Mouse (Mus musculus) kidney, embryonic 16.5 days (tissue): ENCODE results near the gene Mettl15. TPM values are rescaled to one million over a fixed set of nuclear protein-coding genes. Genes with fewer than 3 reads are reported as not detected.

Experiments
- ATAC-seq: fragments of 200-750 bp; cut with Nextera tagmentation; 2 replicates; pipeline ENCODE4 v1.8.0; 2017; ENCODE audit warnings: moderate TSS enrichment; ENCODE audit not compliant: low FRiP score, low TSS enrichment
- H3K27ac ChIP-seq: fragments of 300-500 bp; sonication (generic); 2 replicates; pipeline ENCODE4 v1.5.1; 2014; ENCODE audit warnings: low read length
- H3K27me3 ChIP-seq: fragments of 300-500 bp; sonication (generic); 2 replicates; pipeline ENCODE4 v1.6.1; 2014; ENCODE audit warnings: low read length, control low read depth, mixed read lengths; ENCODE audit not compliant: insufficient read depth
- H3K36me3 ChIP-seq: fragments of 300-500 bp; sonication (generic); 2 replicates; pipeline ENCODE4 v1.6.1; 2014; ENCODE audit warnings: low read length, control low read depth, mixed read lengths; ENCODE audit not compliant: insufficient read depth
- H3K4me1 ChIP-seq: fragments of 300-500 bp; sonication (generic); 2 replicates; pipeline ENCODE4 v1.6.1; 2014; ENCODE audit warnings: low read length, control low read depth, mixed read lengths; ENCODE audit not compliant: insufficient read depth
- H3K4me2 ChIP-seq: fragments of 300-500 bp; sonication (generic); replicated peaks from 2 replicates; pipeline ENCODE4 v1.6.1; 2014; ENCODE audit warnings: low read depth, low read length
- H3K4me3 ChIP-seq: fragments of 300-500 bp; sonication (generic); 2 replicates; pipeline ENCODE4 v1.5.1; 2014; ENCODE audit warnings: mild to moderate bottlenecking, low read length
- H3K9ac ChIP-seq: fragments of 300-500 bp; sonication (generic); replicated peaks from 2 replicates; pipeline ENCODE4 v1.6.1; 2014; ENCODE audit warnings: low read length
- H3K9me3 ChIP-seq: fragments of 300-500 bp; sonication (generic); 2 replicates; pipeline ENCODE4 v1.6.1; 2016; ENCODE audit warnings: low read length, control low read depth
- WGBS: fragments of 180-500 bp; shearing (Covaris S2); extraction: QIAGEN DNeasy Blood & Tissue Kit; methylation state at CpG from one replicate; pipeline ENCODE4 v1.1.7; 2014; 5-methylcytosine and 5-hydroxymethylcytosine counted together
- polyA plus RNA-seq: library from polyadenylated mRNA; unstranded; fragments of >200 nt; fragmentation: Nextera tagmentation; extraction: Ambion mirVana; gene quantifications from 2 replicates; pipeline ENCODE4 v1.2.1, GENCODE M21; 2015

The Mettl15 gene
- 12.2 and 13.2 TPM in 2 replicates for polyA plus RNA-seq

DNA sequence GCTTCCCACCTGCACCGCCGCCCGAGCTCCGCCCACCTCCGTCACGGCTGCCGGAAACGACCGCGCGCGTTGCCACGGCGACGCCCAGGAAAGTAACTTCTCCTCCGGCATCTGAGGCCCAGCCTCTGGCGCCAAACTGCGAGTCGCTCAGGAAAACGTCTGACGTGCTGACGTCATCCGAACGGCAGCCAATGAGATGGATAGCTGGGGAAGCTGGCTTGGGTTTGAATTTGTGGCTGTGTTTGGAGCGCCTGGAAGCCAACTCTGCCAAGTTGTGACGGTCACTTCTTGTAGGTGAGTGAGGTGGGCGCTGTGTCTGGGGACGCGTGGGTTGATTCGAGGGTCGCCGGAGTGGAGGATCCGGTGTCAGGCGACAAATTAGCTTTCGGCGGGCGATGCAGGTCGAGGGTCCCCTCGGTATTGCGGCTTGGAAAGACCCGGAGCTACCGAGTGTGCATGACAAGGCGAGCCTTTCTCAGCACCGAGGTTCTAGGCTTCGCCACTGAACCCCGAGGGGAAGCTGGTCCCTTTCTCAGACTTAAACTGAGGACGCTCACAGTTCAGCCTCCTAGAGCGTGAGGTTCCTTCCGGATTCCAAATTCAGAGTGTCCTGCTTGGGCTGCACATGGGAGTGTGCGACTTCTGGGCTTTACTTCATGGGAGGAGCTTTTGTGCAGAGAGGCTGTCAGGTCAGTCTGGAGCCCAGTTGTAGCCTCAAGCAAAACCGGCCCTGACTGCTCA is at the start of gene Mettl15, which contains the start of gene Kif18a:
Gene Mettl15 (minus strand): TSS at position 149 of the 741 bp plus-strand sequence.
Gene Kif18a (plus strand): TSS at position 139 of the 741 bp plus-strand sequence.
- Histone ChIP-seq H3K4me1 (peaks cover 9% of the 10 kb centered on the region), H3K4me3 (peak within 1 kb of the TSS; percentile 86), H3K27ac (peak within 1 kb of the TSS; percentile 87), H3K36me3 (no peaks in the 10 kb centered on the region), H3K4me2 (peak within 1 kb of the TSS; percentile 75), H3K27me3 (no peaks in the 10 kb centered on the region), H3K9me3 (no peaks in the 10 kb centered on the region), H3K9ac (peak within 1 kb of the TSS; percentile 79)
- peak; percentile 98 for ATAC-seq
- under 1% methylated on average over 51 of the region's 51 CpGs for WGBS

DNA sequence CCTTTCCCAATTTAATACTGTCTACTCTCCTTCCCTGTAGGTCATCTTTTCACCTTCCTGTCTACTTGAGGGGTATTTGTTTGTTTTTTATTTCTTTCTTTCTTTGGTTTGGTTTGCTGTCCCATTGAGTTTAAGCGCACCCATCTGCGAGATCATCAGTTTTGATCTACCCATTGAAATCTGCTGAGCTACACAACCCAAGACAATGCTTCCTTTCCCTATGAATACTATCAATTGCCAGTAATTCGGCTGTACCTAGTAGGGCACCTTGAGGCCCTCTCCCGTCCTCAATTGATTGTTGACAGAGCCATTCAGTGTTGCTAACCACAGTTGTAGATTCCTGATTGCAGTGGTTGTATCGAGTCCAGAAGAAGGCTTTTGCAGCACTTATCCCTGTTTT is 30.8 kb upstream of the Mettl15 start:
- Histone ChIP-seq H3K9ac (no peak overlapping the region), H3K27me3 (no peaks in the 10 kb centered on the region), H3K27ac (no peak overlapping the region), H3K4me2 (no peak overlapping the region), H3K36me3 (peaks cover 21% of the 10 kb centered on the region), H3K4me3 (no peak overlapping the region), H3K4me1 (no peaks in the 10 kb centered on the region), H3K9me3 (no peaks in the 10 kb centered on the region)
- no peak for ATAC-seq
- 95% methylated on average over 5 of the region's 5 CpGs for WGBS

- peaks cover 15% of the 10 kb centered on the region; the same call in 1 of the 2 replicates for H3K36me3 ChIP-seq
- H3K27me3 ChIP-seq: no peaks in the 10 kb centered on the region
- no peaks in the 10 kb centered on the region for H3K9me3 ChIP-seq
- no peak overlapping the region for H3K4me3 ChIP-seq
- H3K4me1 ChIP-seq: no peaks in the 10 kb centered on the region
- no peak overlapping the region for H3K27ac ChIP-seq
- no peak overlapping the region for H3K4me2 ChIP-seq
- no peak overlapping the region for H3K9ac ChIP-seq
- no peak for ATAC-seq
These were observed 23.1 kb upstream of the Mettl15 start for GRCm38 (mm10) chr2:109303638-109304037.

DNA sequence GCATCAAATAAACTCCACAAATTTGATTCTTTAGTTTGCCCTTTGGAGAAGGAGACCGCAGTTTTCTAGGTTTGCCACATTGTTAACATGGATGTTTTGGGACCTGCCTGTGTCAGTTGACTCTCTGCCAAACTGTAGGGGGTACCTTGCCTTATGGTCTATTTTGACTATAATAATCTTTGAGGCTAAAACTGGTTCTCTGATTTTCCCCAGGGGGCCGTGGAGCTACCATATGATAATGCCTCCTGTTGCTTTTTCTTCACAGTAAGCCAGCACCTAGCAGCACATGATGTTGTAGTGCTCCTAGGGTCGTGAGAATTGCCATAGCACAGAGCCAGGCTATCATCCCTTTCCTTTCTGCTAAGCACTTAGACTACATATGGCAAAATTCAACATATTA is 21.7 kb upstream of the Mettl15 start:
- Histone ChIP-seq H3K4me2 (no peak overlapping the region), H3K9me3 (no peaks in the 10 kb centered on the region), H3K9ac (no peak overlapping the region), H3K27ac (no peak overlapping the region), H3K36me3 (peaks cover 15% of the 10 kb centered on the region; the same call in 1 of the 2 replicates), H3K27me3 (no peaks in the 10 kb centered on the region), H3K4me3 (no peak overlapping the region), H3K4me1 (no peaks in the 10 kb centered on the region)
- no peak for ATAC-seq
- 86% methylated on average over 3 of the region's 3 CpGs for WGBS

- Histone ChIP-seq H3K4me2 (no peak overlapping the region), H3K27ac (no peak overlapping the region), H3K9me3 (no peaks in the 10 kb centered on the region), H3K9ac (no peak overlapping the region), H3K4me3 (no peak overlapping the region), H3K27me3 (no peaks in the 10 kb centered on the region), H3K36me3 (peaks cover 14% of the 10 kb centered on the region; the same call in 1 of the 2 replicates), H3K4me1 (no peaks in the 10 kb centered on the region)
- no peak for ATAC-seq
- WGBS: 100% methylated on average over 1 of the region's 1 CpGs
These were observed 17.6 kb upstream of the Mettl15 start for GRCm38 (mm10) chr2:109298160-109298559.

DNA sequence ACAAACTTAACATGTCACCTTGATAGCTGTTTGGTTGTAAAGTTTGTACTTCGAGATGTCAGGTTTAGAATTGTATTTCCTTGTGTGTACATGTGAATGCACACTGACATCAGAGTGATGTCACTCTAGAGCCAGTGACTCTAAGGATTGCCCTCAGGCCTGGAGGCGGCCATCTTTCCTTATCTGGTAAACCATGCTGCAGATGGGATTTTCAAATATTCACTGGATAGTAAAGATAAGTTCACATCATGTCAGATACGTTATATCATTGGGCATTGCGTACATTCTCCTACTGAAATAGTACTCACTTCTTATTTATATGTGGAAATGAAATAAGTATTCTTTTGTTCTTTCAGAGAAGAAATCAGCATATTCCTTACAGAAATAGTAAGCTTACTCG is 15.7 kb upstream of the Mettl15 start:
- no peak overlapping the region for H3K4me2 ChIP-seq
- H3K4me1 ChIP-seq: no peaks in the 10 kb centered on the region
- H3K36me3 ChIP-seq: peaks cover 19% of the 10 kb centered on the region
- no peak overlapping the region for H3K27ac ChIP-seq
- no peaks in the 10 kb centered on the region for H3K27me3 ChIP-seq
- H3K4me3 ChIP-seq: no peak overlapping the region
- no peak overlapping the region for H3K9ac ChIP-seq
- no peak for ATAC-seq
- WGBS: 86% methylated on average over 5 of the region's 5 CpGs
- no peaks in the 10 kb centered on the region for H3K9me3 ChIP-seq

GRCm38 (mm10) chr2:109289327-109289726 is 8.8 kb upstream of the Mettl15 start:
- peaks cover 27% of the 10 kb centered on the region for H3K36me3 ChIP-seq
- no peak overlapping the region for H3K4me3 ChIP-seq
- no peaks in the 10 kb centered on the region for H3K27me3 ChIP-seq
- no peaks in the 10 kb centered on the region for H3K4me1 ChIP-seq
- H3K4me2 ChIP-seq: no peak overlapping the region
- H3K9ac ChIP-seq: no peak overlapping the region
- H3K27ac ChIP-seq: no peak overlapping the region
- H3K9me3 ChIP-seq: no peaks in the 10 kb centered on the region
- WGBS: 97% methylated on average over 6 of the region's 6 CpGs
- ATAC-seq: no peak

DNA sequence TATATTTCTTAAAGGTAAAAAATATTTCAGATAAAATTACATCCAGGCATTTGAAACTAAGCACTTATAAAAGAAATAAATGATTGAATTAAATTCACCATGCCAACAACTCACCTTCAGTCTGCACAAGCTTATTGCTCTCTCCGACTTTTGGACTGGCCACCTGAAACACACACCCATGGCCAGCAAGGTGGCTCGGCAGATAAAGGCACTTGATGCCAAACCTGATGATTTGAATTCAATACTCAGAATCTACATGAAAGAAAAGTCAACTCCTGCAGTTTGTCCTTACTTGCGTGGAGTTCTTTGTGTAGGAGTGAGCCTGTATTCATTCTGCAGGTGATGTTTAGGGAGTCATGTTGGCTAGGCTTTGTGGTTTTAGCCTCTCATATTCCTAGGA is 3.6 kb upstream of the Mettl15 start:
- Histone ChIP-seq H3K9me3 (no peaks in the 10 kb centered on the region), H3K4me1 (peaks cover 7% of the 10 kb centered on the region), H3K4me2 (no peak overlapping the region), H3K4me3 (no peak overlapping the region), H3K36me3 (no peaks in the 10 kb centered on the region), H3K27ac (no peak overlapping the region), H3K9ac (no peak overlapping the region), H3K27me3 (no peaks in the 10 kb centered on the region)
- 87% methylated on average over 3 of the region's 3 CpGs for WGBS
- ATAC-seq: no peak

DNA sequence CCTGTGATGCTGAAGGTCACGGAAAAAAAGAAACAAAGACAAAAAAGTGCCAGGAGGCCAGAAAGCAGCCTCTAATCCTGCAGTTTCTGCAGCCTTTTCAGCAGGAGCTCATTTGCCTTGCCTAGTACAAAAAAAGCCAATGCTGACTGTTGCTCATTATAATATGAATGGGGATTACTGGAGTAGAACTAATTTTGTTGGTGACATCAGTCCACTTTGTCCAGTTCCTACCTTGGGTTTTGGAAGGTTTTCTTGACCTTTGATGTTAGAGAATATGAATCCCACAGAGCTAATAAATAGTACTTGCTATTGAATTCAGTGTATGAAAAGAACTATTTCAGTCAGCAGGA is 768 bp upstream of the Mettl15 start:
- WGBS: 0% methylated on average over 1 of the region's 1 CpGs

DNA sequence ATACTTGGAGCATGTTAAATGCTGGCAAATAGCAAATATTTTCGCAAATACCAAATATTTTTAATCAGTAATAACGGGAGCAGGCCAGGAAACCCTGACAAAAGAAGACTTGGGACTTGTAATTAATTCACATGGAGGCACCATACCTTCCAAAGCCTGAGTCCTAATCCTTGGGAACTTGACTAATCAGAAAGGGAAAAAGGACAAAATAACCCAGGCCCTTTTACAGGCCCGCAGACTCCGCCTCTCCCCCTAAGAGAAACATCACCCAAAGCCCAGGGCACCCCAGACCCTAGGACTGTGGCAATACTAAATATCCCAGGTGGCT is 312 bp downstream of the Mettl15 start:
- H3K27ac ChIP-seq: peak overlapping the region; percentile 75; the same call in 1 of the 2 replicates
- no peaks in the 10 kb centered on the region for H3K27me3 ChIP-seq
- peak overlapping the region; percentile 60 for H3K4me2 ChIP-seq
- H3K4me3 ChIP-seq: peak overlapping the region; percentile 86
- peak overlapping the region; percentile 74 for H3K9ac ChIP-seq
- no peaks in the 10 kb centered on the region for H3K9me3 ChIP-seq
- H3K4me1 ChIP-seq: peaks cover 9% of the 10 kb centered on the region
- no peak; the same call in 1 of the 2 replicates for ATAC-seq
- WGBS: 5% methylated on average over 4 of the region's 4 CpGs
- no peaks in the 10 kb centered on the region for H3K36me3 ChIP-seq

More for the DNA sequence above, 768 bp upstream of the Mettl15 start:
- Histone ChIP-seq H3K4me2 (peak overlapping the region; percentile 75), H3K9ac (peak overlapping the region; percentile 79), H3K4me1 (peaks cover 9% of the 10 kb centered on the region), H3K36me3 (no peaks in the 10 kb centered on the region), H3K27me3 (no peaks in the 10 kb centered on the region), H3K4me3 (peak overlapping the region; percentile 86), H3K9me3 (no peaks in the 10 kb centered on the region), H3K27ac (peak overlapping the region; percentile 87)
- no peak for ATAC-seq
